Comparison of ENCODE assay signal across 8 mouse cellular contexts in genomic region chr9:44916196-44916595, GRCm38 (mm10). TPM values are rescaled to one million over a fixed set of nuclear protein-coding genes. Genes with fewer than 3 reads are reported as not detected.
A peak's percentile ranks its signal among the peaks of the same experiment; 100 is the strongest.
DNase-seq lines count a peak whose midpoint lies in the region; ATAC-seq lines count a peak whose summit lies in the region.

No protein-coding gene starts in this region.

- DNase-seq in forebrain, embryonic 14.5 days (ENCODE audit: low spot score), result peak; percentile 52
- DNase-seq in forebrain, embryonic 10.5 days (ENCODE audit: extremely low spot score, low spot score), result no peak
- DNase-seq in liver, result peak; percentile 29
- no peak for DNase-seq in liver, embryonic 11.5 days (ENCODE audit: low spot score)
- peak; percentile 45 for DNase-seq in mesoderm, embryonic 11.5 days (ENCODE audit: low read depth, low spot score)
- no peak for DNase-seq in frontal cortex, postnatal 10 days (ENCODE audit: low spot score in 2 of 2)

- no peak overlapping the region for H3K4me3 ChIP-seq in forebrain, embryonic 14.5 days (ENCODE audit: low read depth, low read length)
- H3K4me3 ChIP-seq in forebrain, embryonic 10.5 days, result no peak overlapping the region
- H3K4me3 ChIP-seq in liver, embryonic 11.5 days (ENCODE audit: low read depth, low read length), result no peak overlapping the region

- H3K9me3 ChIP-seq in forebrain, embryonic 14.5 days (replicated peaks; ENCODE audit: control insufficient read depth, low read length), result no peaks in the 10 kb centered on the region
- no peaks in the 10 kb centered on the region for H3K9me3 ChIP-seq in forebrain, embryonic 10.5 days
- no peaks in the 10 kb centered on the region for H3K9me3 ChIP-seq in liver, embryonic 11.5 days (ENCODE audit: control insufficient read depth, low read length)

- H3K9ac ChIP-seq in forebrain, embryonic 14.5 days (ENCODE audit: low read length), result no peak overlapping the region
- no peak overlapping the region for H3K9ac ChIP-seq in liver, embryonic 11.5 days (ENCODE audit: low read depth, low read length)

- ATAC-seq in forebrain, embryonic 14.5 days, result no peak
- no peak for ATAC-seq in liver, embryonic 11.5 days (replicated peaks; ENCODE audit: low FRiP score)
- peak; percentile 60 for ATAC-seq in activated CD4-positive, CD25-positive, alpha-beta regulatory T cell, adult 4 months
- ATAC-seq in erythroid progenitor cell, adult 5-6 weeks (replicated peaks; ENCODE audit: low FRiP score, poor library complexity, severe bottlenecking), result peak; percentile 53; the same call in 1 of the 2 replicates

- H3K27ac ChIP-seq in forebrain, embryonic 14.5 days (ENCODE audit: low read depth, low read length), result no peak overlapping the region
- H3K27ac ChIP-seq in forebrain, embryonic 10.5 days, result no peak overlapping the region
- no peak overlapping the region for H3K27ac ChIP-seq in liver, embryonic 11.5 days (ENCODE audit: low read depth, low read length)

- 47% methylated on average over 1 of the region's 1 CpGs for WGBS in forebrain, embryonic 14.5 days
- 61% methylated on average over 1 of the region's 1 CpGs for WGBS in forebrain, embryonic 10.5 days
- WGBS in liver, embryonic 11.5 days, result 69% methylated on average over 1 of the region's 1 CpGs

- H3K4me1 ChIP-seq in forebrain, embryonic 14.5 days (ENCODE audit: control insufficient read depth, insufficient read depth, low read length), result peaks cover 14% of the 10 kb centered on the region
- H3K4me1 ChIP-seq in forebrain, embryonic 10.5 days, result peaks cover 13% of the 10 kb centered on the region
- no peaks in the 10 kb centered on the region for H3K4me1 ChIP-seq in liver, embryonic 11.5 days (replicated peaks; ENCODE audit: control insufficient read depth, insufficient read depth, low read length)

- no peak overlapping the region for H3K4me2 ChIP-seq in forebrain, embryonic 14.5 days (ENCODE audit: low read length)
- no peak overlapping the region for H3K4me2 ChIP-seq in liver, embryonic 11.5 days

- peaks cover 20% of the 10 kb centered on the region for H3K36me3 ChIP-seq in forebrain, embryonic 14.5 days (ENCODE audit: control insufficient read depth, insufficient read depth, low read length)
- peaks cover 27% of the 10 kb centered on the region for H3K36me3 ChIP-seq in forebrain, embryonic 10.5 days (replicated peaks)
- H3K36me3 ChIP-seq in liver, embryonic 11.5 days (ENCODE audit: control insufficient read depth, insufficient read depth, low read length), result peaks cover 8% of the 10 kb centered on the region

- no peaks in the 10 kb centered on the region for H3K27me3 ChIP-seq in forebrain, embryonic 14.5 days (replicated peaks; ENCODE audit: control insufficient read depth, insufficient read depth, low read length)
- H3K27me3 ChIP-seq in forebrain, embryonic 10.5 days (ENCODE audit: poor library complexity, severe bottlenecking), result no peaks in the 10 kb centered on the region
- no peaks in the 10 kb centered on the region for H3K27me3 ChIP-seq in liver, embryonic 11.5 days (replicated peaks; ENCODE audit: control insufficient read depth, insufficient read depth, low read length)

RNA-seq across cellular contexts. Expression of gene Atp5l, which starts 4.3 kb away (rescaled TPM):
- 680 and 882 TPM in 2 replicates for polyA plus RNA-seq in forebrain, embryonic 14.5 days (2014; fragmentation: Nextera tagmentation; extraction: Ambion mirVana)
- polyA plus RNA-seq in forebrain, embryonic 10.5 days (2016; fragmentation: Nextera tagmentation; extraction: Ambion mirVana), result 509 and 532 TPM in 2 replicates
- polyA plus RNA-seq in liver, embryonic 11.5 days (2014; fragmentation: Nextera tagmentation; extraction: Ambion mirVana), result 671 and 713 TPM in 2 replicates
- 100 to 1,000 TPM; 538 to 670 TPM for polyA plus RNA-seq in activated CD4-positive, CD25-positive, alpha-beta regulatory T cell, adult 4 months (2017; shearing (Covaris generic))
- total RNA-seq in erythroid progenitor cell, adult 5-6 weeks (2015; ENCODE audit: low replicate concordance), result 236 and 252 TPM in 2 replicates
- 17.0 and 145 TPM in 2 replicates for total RNA-seq in erythroid progenitor cell, adult 5-6 weeks (2017; ENCODE audit: low replicate concordance)

RNA-seq across cellular contexts. Expression of gene Kmt2a, which starts 35.1 kb away (rescaled TPM):
- polyA plus RNA-seq in forebrain, embryonic 14.5 days (2014; fragmentation: Nextera tagmentation; extraction: Ambion mirVana), result 9.6 and 16.0 TPM in 2 replicates
- 10.3 and 10.8 TPM in 2 replicates for polyA plus RNA-seq in forebrain, embryonic 10.5 days (2016; fragmentation: Nextera tagmentation; extraction: Ambion mirVana)
- 6.8 and 9.7 TPM in 2 replicates for polyA plus RNA-seq in liver, embryonic 11.5 days (2014; fragmentation: Nextera tagmentation; extraction: Ambion mirVana)
- 10 to 100 TPM; 28.7 to 31.1 TPM for polyA plus RNA-seq in activated CD4-positive, CD25-positive, alpha-beta regulatory T cell, adult 4 months (2017; shearing (Covaris generic))
- total RNA-seq in erythroid progenitor cell, adult 5-6 weeks (2015; ENCODE audit: low replicate concordance), result 59.5 and 91.4 TPM in 2 replicates
- total RNA-seq in erythroid progenitor cell, adult 5-6 weeks (2017; ENCODE audit: low replicate concordance), result 18.1 and 23.3 TPM in 2 replicates

RNA-seq across cellular contexts. Expression of gene Ube4a, which starts 49.2 kb away (rescaled TPM):
- 46.0 and 53.0 TPM in 2 replicates for polyA plus RNA-seq in forebrain, embryonic 14.5 days (2014; fragmentation: Nextera tagmentation; extraction: Ambion mirVana)
- 23.8 and 24.8 TPM in 2 replicates for polyA plus RNA-seq in forebrain, embryonic 10.5 days (2016; fragmentation: Nextera tagmentation; extraction: Ambion mirVana)
- 19.5 and 23.9 TPM in 2 replicates for polyA plus RNA-seq in liver, embryonic 11.5 days (2014; fragmentation: Nextera tagmentation; extraction: Ambion mirVana)
- polyA plus RNA-seq in activated CD4-positive, CD25-positive, alpha-beta regulatory T cell, adult 4 months (2017; shearing (Covaris generic)), result 10 to 100 TPM; 34.0 to 38.4 TPM
- total RNA-seq in erythroid progenitor cell, adult 5-6 weeks (2015; ENCODE audit: low replicate concordance), result 41.1 and 41.8 TPM in 2 replicates
- 33.1 and 35.5 TPM in 2 replicates for total RNA-seq in erythroid progenitor cell, adult 5-6 weeks (2017; ENCODE audit: low replicate concordance)

Comparison
In these comparisons a context has a peak if more than half of its experiments do, and no peak if none do; other contexts are left out.
1. DNase-seq: peak in forebrain, embryonic 14.5 days (single experiment), liver (single experiment) and mesoderm, embryonic 11.5 days (single experiment); none in forebrain, embryonic 10.5 days (single experiment), liver, embryonic 11.5 days (single experiment) and frontal cortex, postnatal 10 days (0 of 2).
2. ATAC-seq: peak in activated CD4-positive, CD25-positive, alpha-beta regulatory T cell, adult 4 months (single experiment) and erythroid progenitor cell, adult 5-6 weeks (single experiment); none in forebrain, embryonic 14.5 days (single experiment) and liver, embryonic 11.5 days (single experiment).